Mouse (Mus musculus): ENCODE measurements around the gene Alox12.

DNA sequence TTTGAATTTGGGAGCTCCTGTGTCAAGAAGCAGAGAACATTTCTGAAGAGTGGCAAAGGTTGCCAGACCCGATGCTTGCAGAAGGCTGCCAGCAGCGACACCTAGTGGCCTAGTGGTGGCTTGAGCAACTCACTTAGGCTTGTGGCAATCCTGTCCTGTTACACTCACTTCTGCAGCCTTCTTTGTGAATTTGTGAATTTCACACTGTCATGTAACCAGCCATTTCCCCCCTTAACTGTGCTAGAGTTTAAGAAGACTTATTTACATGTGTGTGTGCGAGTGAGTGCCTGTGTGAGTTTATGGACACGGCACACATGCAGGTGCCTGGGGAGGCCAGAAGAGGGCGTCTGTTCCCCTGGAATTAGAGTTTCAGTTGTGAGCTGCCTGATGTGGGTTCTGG lies 53.5 kb downstream of the Alox12 start:
- TF ChIP-seq GATA1 (IDR thresholded peaks at IDR 0.05; ENCODE audit: borderline replicate concordance, low read length), result no peak
- TF ChIP-seq FLI1 (IDR thresholded peaks at IDR 0.05; ENCODE audit: low read length), result no peak
